In the genomic region with DNA sequence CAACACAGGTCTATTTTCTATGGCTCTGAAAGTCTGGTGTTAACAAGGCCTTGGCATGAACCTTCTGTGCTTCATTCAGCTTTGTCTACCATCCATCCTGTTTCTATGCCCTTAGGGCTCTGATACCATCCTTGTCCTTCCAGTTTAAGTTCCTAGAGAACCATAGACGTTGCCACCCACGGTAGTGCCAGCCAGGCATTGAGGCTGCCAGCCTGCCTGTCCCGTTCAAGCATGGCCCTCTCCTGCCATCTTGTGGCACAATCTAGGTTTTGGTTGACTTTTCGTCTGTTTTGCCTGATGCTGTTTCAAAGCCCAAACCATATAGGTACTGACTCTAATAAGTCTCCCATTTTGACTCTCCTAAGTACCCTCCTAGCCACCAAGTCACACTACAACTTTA, we compare ENCODE assay signal across 9 mouse cellular contexts. TPM values are rescaled to one million over a fixed set of nuclear protein-coding genes. Genes with fewer than 3 reads are reported as not detected.
A peak's percentile ranks its signal among the peaks of the same experiment; 100 is the strongest.
DNase-seq lines count a peak whose midpoint lies in the region; ATAC-seq lines count a peak whose summit lies in the region.
"Had no signal": no experiment of that assay in that cellular context is flagged by ENCODE, and none has a peak within 500 bp of the region (broad histone marks: within the 10 kb centered on the region; RNA-seq: fewer than 3 reads in every experiment).

No protein-coding gene starts in this region.

- H3K4me1 ChIP-seq in forebrain, embryonic 15.5 days, result peaks cover 7% of the 10 kb centered on the region

- H3K4me2 ChIP-seq in forebrain, embryonic 15.5 days (replicated peaks), result no peak overlapping the region
- H3K4me2 ChIP-seq: lung, embryonic 15.5 days had no signal

- peak; percentile 68 for ATAC-seq in forebrain, embryonic 15.5 days (replicated peaks)
- no peak for ATAC-seq in activated CD4-positive, CD25-positive, alpha-beta regulatory T cell, adult 4 months

- H3K36me3 ChIP-seq in forebrain, embryonic 15.5 days, result no peaks in the 10 kb centered on the region
- H3K36me3 ChIP-seq: lung, embryonic 15.5 days had no signal

- 7% methylated on average over 4 of the region's 4 CpGs for WGBS in forebrain, embryonic 15.5 days

- H3K27me3 ChIP-seq in forebrain, embryonic 15.5 days, result no peaks in the 10 kb centered on the region

- H3K27ac ChIP-seq in forebrain, embryonic 15.5 days (replicated peaks), result no peak overlapping the region
- H3K27ac ChIP-seq: lung, embryonic 15.5 days had no signal

- no peak overlapping the region for H3K4me3 ChIP-seq in forebrain, embryonic 15.5 days
- H3K4me3 ChIP-seq: lung, embryonic 15.5 days had no signal

- H3K9me3 ChIP-seq in forebrain, embryonic 15.5 days, result no peaks in the 10 kb centered on the region
- H3K9me3 ChIP-seq: lung, embryonic 15.5 days had no signal

- DNase-seq in MN1 (ENCODE audit: low spot score), result peak; percentile 84
- peak; percentile 14 for DNase-seq in c-Kit-positive CD71-negative TER-119-negative erythroid progenitor cells, embryonic 14.5 days (ENCODE audit: low read depth)
- DNase-seq in heart, postnatal 4 days, result peak; percentile 84
- peak; percentile 84 for DNase-seq in layer of hippocampus, adult 11-12 months (ENCODE audit: low spot score)
- DNase-seq in lung, postnatal 4 days, result peak; percentile 61 to 82
- DNase-seq in right cerebral cortex, adult 2 months (ENCODE audit: low spot score in 2 of 2), result peak; percentile 89 to 92

- H3K9ac ChIP-seq in forebrain, embryonic 15.5 days (replicated peaks), result no peak overlapping the region
- H3K9ac ChIP-seq: lung, embryonic 15.5 days had no signal

RNA-seq across cellular contexts. Expression of a gene that starts 8.7 kb away (rescaled TPM):
- polyA plus RNA-seq in forebrain, embryonic 15.5 days (2015; fragmentation: Nextera tagmentation; extraction: Ambion mirVana), result 0.46 and 0.51 TPM in 2 replicates
- under 1 TPM; 0.29 to 0.38 TPM for total RNA-seq in heart, postnatal 4 days (2021)
- polyA plus RNA-seq in activated CD4-positive, CD25-positive, alpha-beta regulatory T cell, adult 4 months (2017; shearing (Covaris generic)), result not detected

Comparison
In these comparisons a context has a peak if more than half of its experiments do, and no peak if none do; other contexts are left out.
1. DNase-seq: peak in every context shown above with its lines; median percentile 90 in right cerebral cortex, adult 2 months; 84 in MN1; 84 in heart, postnatal 4 days; 84 in layer of hippocampus, adult 11-12 months; 72 in lung, postnatal 4 days; 14 in c-Kit-positive CD71-negative TER-119-negative erythroid progenitor cells, embryonic 14.5 days.